Mouse (Mus musculus) left cerebral cortex, postnatal 25 days (tissue): Measurements from ENCODE around the gene Cdk5rap3. TPM values are rescaled to one million over a fixed set of nuclear protein-coding genes. Genes with fewer than 3 reads are reported as not detected.
A peak's percentile ranks its signal among the peaks of the same experiment; 100 is the strongest.

Source experiments
- DNase-seq, 2 experiments: peaks; one replicate each; pipeline ENCODE4 v3.0.0; 2022; ENCODE audit warnings: low spot score in 2 of 2, mixed read lengths in 1 of 2
- intact Hi-C: fragments of 180-260 bp; cut with DNase I; formaldehyde crosslinking; loops from one replicate; pipeline ENCODE4 v1.15.1; 2025
- total RNA-seq, 2 experiments: library from RNA; stranded (reverse); gene quantifications; 2 replicates each; pipeline ENCODE4 v1.2.3; 2021

Cdk5rap3 gene
- total RNA-seq = 10 to 100 TPM; 28.1 to 32.3 TPM

GRCm38 (mm10) chr11:96916044-96916884, at the start of gene Cdk5rap3:
TSS of gene Cdk5rap3 (minus strand) at chr11:96916496.
- peak; percentile 98 to 99 for DNase-seq
- intact Hi-C loops = loop anchor here (1.0 to 5.0 kb wide), 4 partner anchors 47 to 129 kb away; partner anchors contain the start of gene Cbx1

- DNase-seq = peak; percentile 86 to 92
- intact Hi-C loops = loop anchor here (1.0 to 5.0 kb wide), 2 partner anchors 47 to 96 kb away; partner anchors contain the start of gene Cdk5rap3
Measured at GRCm38 (mm10) chr11:96963580-96963979, 47.3 kb upstream of the Cdk5rap3 start.

- no peak for DNase-seq
- intact Hi-C loops = no loop called here
Measured at GRCm38 (mm10) chr11:96957061-96957805, 40.9 kb upstream of the Cdk5rap3 start.

GRCm38 (mm10) chr11:96956009-96956724, 39.9 kb upstream of the Cdk5rap3 start:
- intact Hi-C loops = no loop called here
- DNase-seq = no peak

- DNase-seq = no peak
- intact Hi-C loops = no loop called here
Measured at GRCm38 (mm10) chr11:96955094-96955493, 38.8 kb upstream of the Cdk5rap3 start.

GRCm38 (mm10) chr11:96952896-96953295, 36.6 kb upstream of the Cdk5rap3 start:
- intact Hi-C loops = no loop called here
- DNase-seq = no peak

- peak in 1 of 2 experiments; percentile 56 for DNase-seq
- intact Hi-C loops = no loop called here
Measured at GRCm38 (mm10) chr11:96952426-96952825, 36.1 kb upstream of the Cdk5rap3 start.

GRCm38 (mm10) chr11:96950767-96951166, 34.5 kb upstream of the Cdk5rap3 start:
- no peak for DNase-seq
- intact Hi-C loops = no loop called here

- DNase-seq = no peak
- intact Hi-C loops = no loop called here
Measured at GRCm38 (mm10) chr11:96947849-96948248, 31.6 kb upstream of the Cdk5rap3 start.

GRCm38 (mm10) chr11:96946498-96946897, 30.2 kb upstream of the Cdk5rap3 start:
- intact Hi-C loops = no loop called here
- DNase-seq = no peak

GRCm38 (mm10) chr11:96944844-96945580, 28.7 kb upstream of the Cdk5rap3 start:
- intact Hi-C loops = no loop called here
- DNase-seq = no peak

- intact Hi-C loops = no loop called here
- peak; percentile 91 to 99 for DNase-seq
Measured at GRCm38 (mm10) chr11:96943746-96944304, 27.5 kb upstream of the Cdk5rap3 start, which contains the start of gene Pnpo. TSS of gene Pnpo (minus strand) at chr11:96943986.

GRCm38 (mm10) chr11:96941989-96942590, 25.8 kb upstream of the Cdk5rap3 start:
- no peak for DNase-seq
- intact Hi-C loops = no loop called here

GRCm38 (mm10) chr11:96940578-96941465, 24.5 kb upstream of the Cdk5rap3 start:
- intact Hi-C loops = no loop called here
- DNase-seq = no peak

- intact Hi-C loops = no loop called here
- DNase-seq = no peak
Measured at GRCm38 (mm10) chr11:96938426-96938800, 22.1 kb upstream of the Cdk5rap3 start.

GRCm38 (mm10) chr11:96937549-96938425, 21.5 kb upstream of the Cdk5rap3 start:
- intact Hi-C loops = no loop called here
- peak in 1 of 2 experiments; percentile 17 for DNase-seq
